21 mouse cellular contexts compared by ENCODE assay signal in the genomic region with DNA sequence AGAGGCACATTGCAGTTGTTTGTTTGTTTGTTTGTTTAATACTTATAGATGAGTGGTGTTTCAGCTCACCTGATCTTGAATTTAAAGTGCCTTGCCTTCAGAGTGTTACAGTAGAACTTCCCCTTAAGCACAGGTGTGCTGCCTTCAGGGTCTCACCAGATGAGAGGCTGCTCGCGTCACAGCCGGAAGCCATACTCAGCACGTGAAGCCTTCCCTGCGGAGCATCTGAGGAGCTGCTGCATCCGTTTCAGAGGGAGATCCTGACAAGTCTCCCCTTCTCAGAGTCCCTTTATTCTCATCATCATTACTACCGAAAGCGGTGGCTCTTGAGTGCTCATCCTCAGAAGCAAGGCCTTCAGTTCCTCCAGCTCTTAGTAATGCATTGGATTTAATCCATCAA.
DNase-seq lines count a peak whose midpoint lies in the region; ATAC-seq and TF ChIP-seq lines count a peak whose summit lies in the region.
"Had no signal": no experiment of that assay in that cellular context is flagged by ENCODE, and none has a peak within 500 bp of the region (broad histone marks: within the 10 kb centered on the region; RNA-seq: fewer than 3 reads in every experiment).

No protein-coding gene starts in this region.

- H3K27me3 ChIP-seq in heart, embryonic 14.5 days (ENCODE audit: control insufficient read depth, insufficient read depth, low read length) = no peaks in the 10 kb centered on the region
- H3K27me3 ChIP-seq: forebrain, embryonic 13.5 days; heart, embryonic 12.5 days; hindbrain, embryonic 12.5 days; liver, embryonic 15.5 days; neural tube, embryonic 12.5 days had no signal

- TF ChIP-seq POLR2A in olfactory bulb, adult 2 months (IDR thresholded peaks at IDR 0.05; ENCODE audit: insufficient read depth, low read depth, low read length) = no peak

- TF ChIP-seq CTCF in left cerebral cortex, adult 2 months (IDR thresholded peaks at IDR 0.05) = no peak
- no peak for TF ChIP-seq CTCF in olfactory bulb, adult 2 months (IDR thresholded peaks at IDR 0.05; ENCODE audit: insufficient read depth, low read depth, low read length)

- peaks cover 21 to 40% of the 10 kb centered on the region in 2 experiments for H3K4me1 ChIP-seq in heart, embryonic 14.5 days (ENCODE audit: control insufficient read depth in 2 of 2, insufficient read depth in 2 of 2, low read length in 2 of 2)
- peaks cover 26% of the 10 kb centered on the region for H3K4me1 ChIP-seq in olfactory bulb, adult 2 months (ENCODE audit: control insufficient read depth, insufficient read depth, low read length)

- peaks cover 65% of the 10 kb centered on the region for H3K36me3 ChIP-seq in heart, embryonic 14.5 days (ENCODE audit: control insufficient read depth, insufficient read depth, low read length)

- DNase-seq in heart, postnatal 10 days = no peak
- no peak for DNase-seq in left cerebral cortex, adult 2 months (ENCODE audit: extremely low spot score in 1 of 2, low spot score in 2 of 2)
- no peak for DNase-seq in left cerebral cortex, adult 9 months (ENCODE audit: low spot score in 2 of 2)
- DNase-seq in T-cell, adult 2 months (ENCODE audit: low spot score) = peak; percentile 39
- DNase-seq in adrenal gland, postnatal 10 days = no peak
- DNase-seq: adrenal gland, postnatal 14 days; cerebellum, adult 11-12 months; cerebellum, postnatal 14 days; gastrocnemius, postnatal 14 days; kidney, adult 8-10 months; kidney, postnatal 36 days; layer of hippocampus, adult 9-11 months; spleen, adult 18-20 months had no signal

- H3K27ac ChIP-seq in heart, embryonic 14.5 days (replicated peaks in 1 of 2; ENCODE audit: control insufficient read depth in 1 of 2, insufficient read depth in 1 of 2, low read depth in 2 of 2, low read length in 2 of 2) = peak overlapping the region; percentile 8 to 59; a peak in 2 of 4 replicates
- peak overlapping the region; percentile 76 for H3K27ac ChIP-seq in left cerebral cortex, adult 2 months
- H3K27ac ChIP-seq in olfactory bulb, adult 2 months (ENCODE audit: insufficient read depth, low read depth, low read length) = peak overlapping the region; percentile 95
- H3K27ac ChIP-seq: forebrain, embryonic 13.5 days; hindbrain, embryonic 12.5 days; liver, embryonic 15.5 days; neural tube, embryonic 12.5 days had no signal

- ATAC-seq in heart, embryonic 14.5 days (ENCODE audit: insufficient number of reproducible peaks, insufficient read depth, low FRiP score, low read depth) = no peak
- ATAC-seq: forebrain, embryonic 13.5 days had no signal

- no peak overlapping the region for H3K4me3 ChIP-seq in heart, embryonic 14.5 days (ENCODE audit: control insufficient read depth in 1 of 2, insufficient read depth in 1 of 2, low read depth in 1 of 2, low read length in 2 of 2)
- no peak overlapping the region for H3K4me3 ChIP-seq in left cerebral cortex, adult 2 months
- no peak overlapping the region for H3K4me3 ChIP-seq in olfactory bulb, adult 2 months (ENCODE audit: insufficient read depth, low read depth, low read length)
- H3K4me3 ChIP-seq: forebrain, embryonic 13.5 days; heart, embryonic 12.5 days; hindbrain, embryonic 12.5 days; liver, embryonic 15.5 days; neural tube, embryonic 12.5 days had no signal

- intact Hi-C loops in heart, postnatal 10 days (cut with DNase I) = no loop called here
- intact Hi-C loops in left cerebral cortex, adult 2 months (cut with DNase I) = no loop called here

- H3K4me2 ChIP-seq in heart, embryonic 14.5 days (ENCODE audit: low read length) = no peak overlapping the region
- H3K4me2 ChIP-seq: forebrain, embryonic 13.5 days; heart, embryonic 12.5 days; hindbrain, embryonic 12.5 days; liver, embryonic 15.5 days; midbrain, embryonic 11.5 days; neural tube, embryonic 12.5 days had no signal

- 80% methylated on average over 8 of the region's 8 CpGs for whole genome bisulfite sequencing in heart, embryonic 14.5 days
- 31% methylated on average over 8 of the region's 8 CpGs for WGBS in olfactory bulb, adult 2 months

- no peaks in the 10 kb centered on the region for H3K9me3 ChIP-seq in heart, embryonic 14.5 days (ENCODE audit: control insufficient read depth, low read length)
- H3K9me3 ChIP-seq: forebrain, embryonic 13.5 days; heart, embryonic 12.5 days; hindbrain, embryonic 12.5 days; liver, embryonic 15.5 days; neural tube, embryonic 12.5 days had no signal

- no peak overlapping the region for H3K9ac ChIP-seq in heart, embryonic 14.5 days (ENCODE audit: low read length)
- H3K9ac ChIP-seq: forebrain, embryonic 13.5 days; heart, embryonic 12.5 days; hindbrain, embryonic 12.5 days; liver, embryonic 15.5 days; neural tube, embryonic 12.5 days had no signal

Comparison
In these comparisons a context has a peak if more than half of its experiments do, and no peak if none do; other contexts are left out.
1. H3K27ac ChIP-seq: peak in every context shown above with its lines; median percentile 95 in olfactory bulb, adult 2 months; 76 in left cerebral cortex, adult 2 months; 34 in heart, embryonic 14.5 days.